Mouse (Mus musculus) C2C12 (cell line): ENCODE results near the gene Sdhaf2. TPM values are rescaled to one million over a fixed set of nuclear protein-coding genes. Genes with fewer than 3 reads are reported as not detected.

Experiments used
- H3K27me3 ChIP-seq: one replicate; pipeline ENCODE4 v1.6.1; 2011; ENCODE audit not compliant: control insufficient read depth, insufficient read depth, insufficient read length
- H3K36me3 ChIP-seq: one replicate; pipeline ENCODE4 v1.6.1; 2011; ENCODE audit not compliant: control insufficient read depth, insufficient read depth
- H3K4me3 ChIP-seq: one replicate; pipeline ENCODE4 v1.5.1; 2011; ENCODE audit warnings: mild to moderate bottlenecking, control low read depth; ENCODE audit not compliant: poor library complexity, insufficient read depth, severe bottlenecking
- H3K79me2 ChIP-seq: one replicate; pipeline ENCODE4 v1.6.1; 2011; ENCODE audit not compliant: control insufficient read depth, insufficient read depth
- H3K79me3 ChIP-seq: one replicate; pipeline ENCODE4 v1.6.1; 2011; ENCODE audit warnings: low read depth, control low read depth
- H3ac ChIP-seq: one replicate; pipeline ENCODE3; 2011; ENCODE audit warnings: low read depth; ENCODE audit not compliant: control insufficient read depth, insufficient read length
- CEBPB ChIP-seq: IDR thresholded peaks from one replicate; pipeline ENCODE4 v1.6.1; 2011; ENCODE audit warnings: low read depth, mild to moderate bottlenecking, control low read depth, moderate library complexity
- CTCF ChIP-seq: IDR thresholded peaks from one replicate; pipeline ENCODE4 v1.5.1; 2011; ENCODE audit not compliant: control insufficient read depth, insufficient read depth, insufficient read length
- FOSL1 ChIP-seq: IDR thresholded peaks from one replicate; pipeline ENCODE4 v1.8.0; 2011; ENCODE audit warnings: mild to moderate bottlenecking, low read length; ENCODE audit not compliant: poor library complexity, insufficient read depth, severe bottlenecking
- MAX ChIP-seq: IDR thresholded peaks from one replicate; pipeline ENCODE4 v1.6.1; 2011; ENCODE audit warnings: mild to moderate bottlenecking, control low read depth
- MYOD1 ChIP-seq: IDR thresholded peaks from one replicate; pipeline ENCODE4 v1.6.1; 2011; ENCODE audit warnings: low read depth; ENCODE audit not compliant: control insufficient read depth, insufficient read length
- MYOG ChIP-seq: IDR thresholded peaks from one replicate; pipeline ENCODE4 v1.6.1; 2011; ENCODE audit not compliant: control insufficient read depth, insufficient read length; ENCODE audit errors: extremely low read depth
- USF1 ChIP-seq: IDR thresholded peaks from one replicate; pipeline ENCODE4 v1.6.1; 2011; ENCODE audit warnings: low read depth, mild to moderate bottlenecking, control low read depth, moderate library complexity
- polyA plus RNA-seq: library from polyadenylated mRNA; unstranded; fragments of >200 nt; fragmentation: generic; extraction: Trizol; gene quantifications from one replicate; pipeline ENCODE4 v1.2.1, GENCODE M21; 2012; ENCODE audit warnings: missing spikeins

Gene Sdhaf2
- polyA plus RNA-seq, 1 experiment: 35.4 TPM

GRCm38 (mm10) chr19:10520355-10520754, 5.6 kb downstream of the Sdhaf2 start:
- Histone ChIP-seq H3K36me3 (peaks cover 25% of the 10 kb centered on the region), H3K79me3 (peaks cover 42% of the 10 kb centered on the region), H3ac (no peak overlapping the region), H3K27me3 (no peaks in the 10 kb centered on the region), H3K4me3 (no peak overlapping the region), H3K79me2 (peaks cover 72% of the 10 kb centered on the region)
- TF ChIP-seq USF1: no peak
- no peak for TF ChIP-seq MYOD1
- TF ChIP-seq CTCF: no peak
- TF ChIP-seq MAX: no peak
- TF ChIP-seq FOSL1: no peak
- TF ChIP-seq CEBPB: no peak
- TF ChIP-seq MYOG: no peak

DNA sequence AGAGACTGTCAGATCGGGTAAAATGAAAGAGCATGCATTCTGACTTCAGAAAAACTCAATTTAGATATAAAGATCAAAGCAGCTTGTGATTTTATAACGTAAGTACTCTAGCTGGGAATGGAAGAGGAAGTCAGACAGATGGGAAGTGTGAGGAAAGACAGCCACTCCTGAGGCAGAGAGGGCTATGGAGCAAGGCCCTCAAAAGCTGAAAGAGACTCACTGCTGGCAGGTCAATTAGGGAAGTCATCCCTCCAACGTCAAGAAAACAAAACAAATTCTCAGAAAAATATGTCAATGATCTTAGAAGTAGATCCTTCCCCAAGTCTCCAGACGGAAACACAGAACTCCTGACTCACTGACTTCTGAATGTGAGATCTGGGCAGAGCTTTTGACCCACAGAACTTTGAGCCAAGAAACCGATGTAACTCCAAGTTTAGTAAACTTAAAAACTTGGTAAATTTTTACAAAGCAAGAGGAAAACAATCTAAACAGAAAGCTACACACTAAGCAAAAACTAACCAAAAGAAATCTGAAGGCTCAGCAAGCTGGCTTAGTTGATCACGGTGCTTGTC, 15.1 kb downstream of the Sdhaf2 start:
- H3K4me3 ChIP-seq: no peak overlapping the region
- peaks cover 3% of the 10 kb centered on the region for H3K79me3 ChIP-seq
- no peaks in the 10 kb centered on the region for H3K27me3 ChIP-seq
- H3ac ChIP-seq: no peak overlapping the region
- H3K36me3 ChIP-seq: peaks cover 50% of the 10 kb centered on the region
- no peaks in the 10 kb centered on the region for H3K79me2 ChIP-seq
- no peak for TF ChIP-seq USF1
- TF ChIP-seq FOSL1: no peak

DNA sequence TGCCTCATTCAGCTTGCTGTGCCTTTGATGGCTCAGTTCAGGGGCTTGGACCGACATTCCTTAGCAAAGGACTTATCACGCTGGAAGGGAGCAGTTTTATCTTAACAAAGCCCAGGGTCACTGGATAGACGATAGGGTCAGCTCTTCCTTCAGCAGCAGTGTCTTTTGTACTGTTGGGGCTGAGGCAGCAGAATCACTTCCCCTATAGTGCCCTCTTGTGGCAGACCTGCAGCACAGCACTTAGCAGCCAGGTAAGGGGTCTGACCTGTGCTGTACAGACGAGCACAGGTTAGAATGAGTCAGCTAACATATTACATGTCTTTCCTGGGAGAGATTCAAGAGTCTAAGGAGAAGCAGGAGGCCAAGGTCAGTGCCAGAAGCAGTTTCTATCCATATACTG, 23.4 kb downstream of the Sdhaf2 start:
- Histone ChIP-seq H3K79me3 (no peaks in the 10 kb centered on the region), H3K4me3 (no peak overlapping the region), H3K27me3 (no peaks in the 10 kb centered on the region), H3K79me2 (no peaks in the 10 kb centered on the region), H3ac (no peak overlapping the region), H3K36me3 (peaks cover 48% of the 10 kb centered on the region)
- TF ChIP-seq CTCF: peak; percentile 86
- TF ChIP-seq FOSL1: no peak
- TF ChIP-seq USF1: no peak

- peaks cover 43% of the 10 kb centered on the region for H3K36me3 ChIP-seq
- no peak for TF ChIP-seq CTCF
- TF ChIP-seq FOSL1: no peak
- TF ChIP-seq MYOG: no peak
- no peak for TF ChIP-seq CEBPB
- no peak for TF ChIP-seq MAX
- TF ChIP-seq MYOD1: no peak
- no peak for TF ChIP-seq USF1
- no peaks in the 10 kb centered on the region for H3K79me3 ChIP-seq
Measured at GRCm38 (mm10) chr19:10500581-10500980, 25.4 kb downstream of the Sdhaf2 start.

DNA sequence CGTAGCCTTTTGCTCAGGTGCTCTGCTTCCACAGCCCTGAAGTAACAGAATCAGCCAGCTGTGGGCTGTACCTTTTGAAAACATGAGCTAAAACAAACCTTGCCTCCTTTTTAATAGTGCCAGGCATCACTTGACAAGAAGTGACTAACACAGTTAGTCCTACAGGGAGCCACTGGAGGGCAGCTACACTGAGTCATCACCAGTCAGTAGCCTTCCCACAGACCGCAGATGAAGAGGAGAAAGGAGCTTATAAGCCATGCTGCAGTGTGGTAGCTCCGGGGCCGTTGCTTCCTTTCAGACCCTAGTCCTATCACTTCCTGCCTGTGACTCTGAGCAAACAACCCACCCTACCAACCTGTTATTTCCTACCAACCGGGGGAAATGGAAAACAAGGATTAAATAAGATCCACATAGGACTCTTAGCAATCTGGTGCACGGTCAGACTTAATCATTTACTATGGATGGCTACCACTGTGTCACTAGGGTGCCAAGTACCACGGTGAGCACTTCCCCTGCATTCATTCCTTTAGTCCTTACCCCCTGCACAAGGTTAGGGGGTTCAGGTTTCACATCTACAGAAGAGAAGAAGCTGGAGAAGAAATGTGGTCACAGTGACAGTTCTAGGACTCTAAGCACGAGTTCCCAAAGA, 28.3 kb downstream of the Sdhaf2 start:
- peaks cover 29% of the 10 kb centered on the region for H3K36me3 ChIP-seq
- no peaks in the 10 kb centered on the region for H3K79me3 ChIP-seq
- H3K79me2 ChIP-seq: no peaks in the 10 kb centered on the region
- peak overlapping the region; percentile 39 for H3ac ChIP-seq
- H3K4me3 ChIP-seq: no peak overlapping the region
- TF ChIP-seq CTCF: no peak
- no peak for TF ChIP-seq MYOD1
- TF ChIP-seq CEBPB: no peak
- no peak for TF ChIP-seq USF1
- peak; percentile 79 for TF ChIP-seq FOSL1
- no peaks in the 10 kb centered on the region for H3K27me3 ChIP-seq

More at GRCm38 (mm10) chr19:10500581-10500980, 25.4 kb downstream of the Sdhaf2 start:
- H3K79me2 ChIP-seq: no peaks in the 10 kb centered on the region
- H3ac ChIP-seq: no peak overlapping the region
- H3K4me3 ChIP-seq: no peak overlapping the region
- no peaks in the 10 kb centered on the region for H3K27me3 ChIP-seq

- no peaks in the 10 kb centered on the region for H3K79me2 ChIP-seq
- H3K79me3 ChIP-seq: no peaks in the 10 kb centered on the region
- H3K4me3 ChIP-seq: no peak overlapping the region
- H3ac ChIP-seq: no peak overlapping the region
- H3K27me3 ChIP-seq: no peaks in the 10 kb centered on the region
- H3K36me3 ChIP-seq: peaks cover 22% of the 10 kb centered on the region
- TF ChIP-seq FOSL1 (no peak), MYOG (no peak), CTCF (no peak), MYOD1 (no peak), USF1 (no peak), CEBPB (no peak)
Measured at GRCm38 (mm10) chr19:10496976-10497375, 29.0 kb downstream of the Sdhaf2 start.
